ENCODE assay signal across 17 mouse cellular contexts in genomic region chr16:33708031-33708430, GRCm38 (mm10). TPM values are rescaled to one million over a fixed set of nuclear protein-coding genes. Genes with fewer than 3 reads are reported as not detected.
DNase-seq lines count a peak whose midpoint lies in the region; ATAC-seq and TF ChIP-seq lines count a peak whose summit lies in the region.
"Had no signal": no experiment of that assay in that cellular context is flagged by ENCODE, and none has a peak within 500 bp of the region (broad histone marks: within the 10 kb centered on the region; RNA-seq: fewer than 3 reads in every experiment).

No protein-coding gene starts in this region.

- H3K9ac ChIP-seq in lung, postnatal 0 days (replicated peaks; ENCODE audit: low read depth): no peak overlapping the region
- H3K9ac ChIP-seq: lung, embryonic 15.5 days had no signal

- ATAC-seq in lung, postnatal 0 days: peak; percentile 63; the same call in 1 of the 2 replicates
- ATAC-seq in granulocyte monocyte progenitor cell, adult 5-6 weeks (replicated peaks; ENCODE audit: poor library complexity, severe bottlenecking): no peak
- ATAC-seq: forebrain, embryonic 14.5 days had no signal

- H3K4me3 ChIP-seq in lung, postnatal 0 days (ENCODE audit: low read depth, low read length): no peak overlapping the region
- H3K4me3 ChIP-seq: layer of hippocampus, adult 2 months; lung, embryonic 15.5 days; midbrain, embryonic 10.5 days had no signal

- no peaks in the 10 kb centered on the region for H3K27me3 ChIP-seq in lung, postnatal 0 days (replicated peaks; ENCODE audit: insufficient read depth, low read length)
- H3K27me3 ChIP-seq: lung, embryonic 15.5 days had no signal

- H3K36me3 ChIP-seq in lung, postnatal 0 days (ENCODE audit: insufficient read depth, low read length): 0 out of 2 replicates have a peak, but pooled peaks cover 7% of the 10 kb centered on the region
- H3K36me3 ChIP-seq: lung, embryonic 15.5 days had no signal

- H3K4me1 ChIP-seq in lung, postnatal 0 days (ENCODE audit: insufficient read depth, low read depth, low read length): no peaks in the 10 kb centered on the region

- TF ChIP-seq CTCF in lung, postnatal 0 days (IDR thresholded peaks at IDR 0.05): no peak

- peak; percentile 52 to 57 for DNase-seq in cerebellum, adult 18-20 months
- no peak for DNase-seq in cerebellum, adult 11 months
- no peak for DNase-seq in lung, postnatal 0 days (ENCODE audit: low spot score)
- DNase-seq in lung, postnatal 14 days: no peak
- peak; percentile 54 for DNase-seq in lung, postnatal 25 days (ENCODE audit: low spot score)
- DNase-seq in thymus, postnatal 4 days: peak; percentile 48
- no peak for DNase-seq in liver
- DNase-seq: gastrocnemius, postnatal 10 days; heart, postnatal 4 days; kidney, adult 18-20 months; right cerebral cortex, postnatal 25 days had no signal

- 74% methylated on average over 10 of the region's 10 CpGs for WGBS in lung, postnatal 0 days

- TF ChIP-seq EP300 in lung, postnatal 0 days (IDR thresholded peaks at IDR 0.05): no peak

- no peak overlapping the region for H3K27ac ChIP-seq in lung, postnatal 0 days (ENCODE audit: low read length)
- H3K27ac ChIP-seq: layer of hippocampus, adult 2 months; lung, embryonic 15.5 days; midbrain, embryonic 10.5 days had no signal

- H3K4me2 ChIP-seq in lung, postnatal 0 days (replicated peaks; ENCODE audit: low read depth, low read length): no peak overlapping the region
- H3K4me2 ChIP-seq: heart, embryonic 11.5 days; lung, embryonic 15.5 days had no signal

- H3K9me3 ChIP-seq in lung, postnatal 0 days (ENCODE audit: low read length): no peaks in the 10 kb centered on the region
- H3K9me3 ChIP-seq: lung, embryonic 15.5 days; midbrain, embryonic 10.5 days had no signal

RNA-seq across cellular contexts. Expression of gene Heg1, which starts 23.9 kb away (rescaled TPM):
- polyA plus RNA-seq in lung, postnatal 0 days (2015; fragmentation: Nextera tagmentation; extraction: Ambion mirVana): 33.5 and 36.2 TPM in 2 replicates
- total RNA-seq in granulocyte monocyte progenitor cell, adult 5-6 weeks (2014; fragmentation: Nextera tagmentation): 30.9 and 34.2 TPM in 2 replicates
- total RNA-seq in granulocyte monocyte progenitor cell, adult 5-6 weeks (2017): 20.8 and 24.9 TPM in 2 replicates

Comparison
In these comparisons a context has a peak if more than half of its experiments do, and no peak if none do; other contexts are left out.
1. DNase-seq: peak in cerebellum, adult 18-20 months (2 of 2), lung, postnatal 25 days (single experiment) and thymus, postnatal 4 days (single experiment); none in cerebellum, adult 11 months (single experiment), lung, postnatal 0 days (single experiment), lung, postnatal 14 days (single experiment) and liver (single experiment).